Mouse (Mus musculus) heart, adult 10 weeks (tissue): ENCODE results near the gene Trim14. TPM values are rescaled to one million over a fixed set of nuclear protein-coding genes. Genes with fewer than 3 reads are reported as not detected.

Experiments
- polyA plus RNA-seq: library from polyadenylated mRNA; stranded (reverse); fragments of 350-450 nt; fragmentation: Illumina TruSeq; extraction: RNeasy Lipid Tissue Mini Kit (QIAGEN cat#74804); gene quantifications from one replicate; pipeline ENCODE4 v1.2.3, GENCODE M21; 2014; ENCODE audit warnings: low read depth, low replicate concordance

The Trim14 gene
- polyA plus RNA-seq, result 3.3 TPM

DNA sequence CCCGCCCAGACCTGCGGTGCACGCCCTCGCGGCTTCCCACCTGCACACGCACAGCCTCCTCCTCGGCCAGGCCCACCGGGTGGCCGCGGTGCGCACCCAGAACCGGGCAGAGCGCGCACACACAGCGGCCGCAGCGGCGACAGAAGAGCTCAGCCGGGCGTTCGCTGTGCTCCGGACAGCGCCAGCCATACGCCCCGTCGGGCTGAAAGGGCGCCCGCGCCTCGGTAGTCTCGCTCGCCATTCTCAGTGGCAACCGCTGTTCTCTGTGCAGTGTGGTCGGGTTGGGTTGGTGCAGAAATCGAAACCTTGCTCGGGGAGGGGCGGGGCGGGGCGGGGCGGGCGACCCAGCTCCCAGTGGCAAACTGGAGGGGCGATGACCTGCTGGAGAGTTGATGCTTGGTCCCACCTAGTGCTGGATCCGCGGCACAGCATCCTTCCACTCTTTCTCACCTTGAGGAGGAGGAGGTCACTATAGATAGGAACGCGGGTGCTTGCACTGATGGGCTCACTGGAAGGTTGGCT lies at the start of gene Trim14:
TSS of gene Trim14 (minus strand) at position 302 of the 522 bp plus-strand sequence.

DNA sequence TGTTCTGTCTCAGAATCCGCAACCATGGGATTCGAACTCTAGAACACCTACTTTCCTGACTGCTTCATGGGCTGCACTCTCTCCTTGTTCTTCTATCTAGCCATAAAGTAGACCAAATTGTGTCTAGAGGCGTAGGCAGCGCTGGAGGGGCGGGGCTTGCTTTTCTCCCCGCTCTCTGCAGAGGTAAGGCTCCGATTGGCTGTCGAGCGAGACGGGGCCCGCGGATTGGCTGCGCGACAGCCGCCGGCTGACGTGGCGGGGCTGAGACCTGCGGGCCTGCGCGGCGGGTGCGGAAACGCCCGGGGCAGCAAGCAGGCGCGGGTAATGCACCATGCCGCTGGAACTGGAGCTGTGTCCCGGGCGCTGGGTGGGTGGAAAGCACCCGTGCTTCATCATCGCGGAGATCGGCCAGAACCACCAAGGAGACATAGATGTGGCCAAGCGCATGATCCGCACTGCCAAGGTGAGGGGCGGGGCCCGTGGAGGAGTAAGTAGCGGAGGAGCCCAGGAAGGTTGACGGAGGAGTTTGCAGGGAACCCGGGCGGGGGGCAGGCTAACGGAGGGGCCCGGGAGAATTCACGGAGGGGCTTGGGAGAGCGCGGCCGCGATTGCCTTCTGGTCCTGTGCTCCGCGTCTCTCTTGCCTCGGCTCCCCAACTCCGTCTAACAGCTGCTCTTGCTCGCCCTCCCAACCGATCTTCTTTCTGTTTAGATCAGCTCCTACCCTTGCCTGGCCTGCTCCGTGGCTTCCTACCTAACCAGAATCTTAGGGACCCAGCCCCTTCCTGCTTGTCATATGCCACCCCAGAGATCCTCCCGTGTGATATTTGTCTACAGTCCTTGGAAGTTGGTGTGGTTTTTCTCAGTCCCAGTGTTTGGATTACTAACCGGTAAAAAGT lies 46.7 kb downstream of the Trim14 start, which contains the start of gene Nans:
TSS of gene Nans (plus strand) at position 221 of the 898 bp plus-strand sequence.

DNA sequence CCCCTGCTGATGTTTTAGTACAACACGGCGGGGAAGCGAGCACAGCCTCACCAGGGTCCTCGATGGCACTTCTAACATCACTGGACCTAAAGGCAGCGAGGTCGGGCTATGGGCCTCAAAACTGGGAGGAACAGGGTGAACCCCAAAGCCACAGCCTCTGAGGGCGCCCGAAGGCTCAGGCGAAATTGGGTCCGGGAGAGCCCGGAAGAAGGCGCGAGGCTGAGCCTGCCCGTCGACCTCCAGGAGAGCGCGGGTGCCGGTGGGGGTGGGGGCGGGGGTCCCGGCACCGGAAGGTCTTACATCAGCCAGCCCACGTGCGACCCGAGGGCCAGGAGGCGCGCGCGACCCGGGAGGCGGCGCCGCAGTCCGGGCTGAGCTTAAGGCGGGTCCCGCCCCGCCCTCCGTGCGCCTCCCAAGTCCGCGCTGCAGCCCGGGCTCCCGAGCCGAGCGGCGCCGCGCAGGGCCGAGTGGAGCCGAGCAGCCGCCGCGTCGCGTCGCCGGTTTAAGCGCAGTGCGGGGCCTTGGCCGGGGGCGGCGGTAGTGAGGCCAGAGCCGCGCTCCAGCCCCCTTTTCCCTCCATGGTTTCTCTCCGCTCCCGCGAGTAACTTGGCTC lies 85.3 kb downstream of the Trim14 start, which contains the start of gene Anp32b:
TSS of gene Anp32b (plus strand) at position 384 of the 613 bp plus-strand sequence.

Other genes starting within 250 kb of the Trim14 start
- not detected for gene Foxe1, start 192.5 kb downstream of the Trim14 start, polyA plus RNA-seq
- gene Trmo, start 146.7 kb downstream of the Trim14 start, polyA plus RNA-seq, result 4.7 TPM
- not detected for gene Hemgn, start 122.6 kb downstream of the Trim14 start, polyA plus RNA-seq
- gene Anp32b, start 85.2 kb downstream of the Trim14 start, polyA plus RNA-seq, result 75.6 TPM
- 12.1 TPM for gene Nans, start 46.9 kb downstream of the Trim14 start, polyA plus RNA-seq
- gene Coro2a, start 66.1 kb upstream of the Trim14 start, polyA plus RNA-seq, result 0.13 TPM
- gene Tbc1d2, start 114.1 kb upstream of the Trim14 start, polyA plus RNA-seq, result 0.97 TPM